Mouse (Mus musculus) spleen, adult 2 months (tissue): Measurements from ENCODE around the gene Sema4f.

Source experiments
- CTCF ChIP-seq: fragments of 200-500 bp; IDR thresholded peaks from 2 replicates; pipeline ENCODE4 v1.5.1; 2011; ENCODE audit warnings: mild to moderate bottlenecking, inconsistent platforms; ENCODE audit not compliant: insufficient read depth, insufficient read length, insufficient replicate concordance; ENCODE audit errors: extremely low read depth
- POLR2A ChIP-seq: fragments of 200-500 bp; IDR thresholded peaks from 2 replicates; pipeline ENCODE4 v1.6.1; 2011; ENCODE audit warnings: low read depth, low read length, inconsistent platforms

DNA sequence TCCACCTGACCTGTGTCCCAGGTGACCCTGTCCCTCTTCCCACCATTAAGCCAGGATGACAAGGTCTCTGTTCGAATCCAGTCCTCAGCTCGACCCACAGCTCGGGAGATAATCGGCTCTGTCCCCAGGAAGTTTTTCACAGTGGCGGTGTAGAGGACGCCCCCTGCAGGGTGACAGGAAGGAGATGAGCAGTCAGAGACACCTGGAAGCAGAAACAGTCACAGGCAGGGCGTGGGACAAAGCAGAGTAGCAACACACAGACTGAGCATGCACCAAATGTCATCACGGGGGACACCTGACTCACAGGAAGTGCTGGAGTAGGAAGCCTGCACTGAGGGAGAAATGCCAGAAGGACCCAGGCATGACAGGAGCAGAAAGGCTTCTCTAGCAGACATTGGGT, 20.0 kb downstream of the Sema4f start:
- TF ChIP-seq CTCF (no peak), POLR2A (no peak)
